Mouse (Mus musculus) CD4-positive, CD25-positive, alpha-beta regulatory T cell, adult 9 weeks (primary cell): ENCODE measurements around the gene Adra2b. TPM values are rescaled to one million over a fixed set of nuclear protein-coding genes. Genes with fewer than 3 reads are reported as not detected.

Experiments
- polyA plus RNA-seq: library from polyadenylated mRNA; unstranded; fragments of 100-300 nt; shearing (Covaris generic); gene quantifications from one replicate; pipeline ENCODE4 v1.2.1, GENCODE M21; 2017

The Adra2b gene
- not detected for polyA plus RNA-seq

GRCm38 (mm10) chr2:127362459-127363281, at the start of gene Adra2b:
Gene Adra2b (plus strand): TSS chr2:127363208.

GRCm38 (mm10) chr2:127335767-127336496, 27.1 kb upstream of the Adra2b start, which contains the start of gene Dusp2:
Gene Dusp2 (plus strand): TSS chr2:127336159.

GRCm38 (mm10) chr2:127338416-127338815, 24.6 kb upstream of the Adra2b start, which contains the start of gene Astl:
Gene Astl (plus strand): TSS chr2:127338639.

Other genes starting within 250 kb of the Adra2b start
- gene Ncaph, start 229.3 kb upstream of the Adra2b start, polyA plus RNA-seq: 6.7 TPM
- 8.7 TPM for gene Itpripl1, start 219.8 kb upstream of the Adra2b start, polyA plus RNA-seq
- gene 1810024B03Rik, start 154.9 kb upstream of the Adra2b start, polyA plus RNA-seq: 1.4 TPM
- 129 TPM for gene Snrnp200, start 154.8 kb upstream of the Adra2b start, polyA plus RNA-seq
- gene Ciao1, start 115.4 kb upstream of the Adra2b start, polyA plus RNA-seq: 119 TPM
- gene Tmem127, start 115.3 kb upstream of the Adra2b start, polyA plus RNA-seq: 23.9 TPM
- gene Stard7, start 93.0 kb upstream of the Adra2b start, polyA plus RNA-seq: 28.4 TPM
- 16.4 TPM for gene Dusp2, start 27.0 kb upstream of the Adra2b start, polyA plus RNA-seq
- 0.33 TPM for gene Astl, start 24.6 kb upstream of the Adra2b start, polyA plus RNA-seq
- 0.37 TPM for gene Gpat2, start 62.0 kb downstream of the Adra2b start, polyA plus RNA-seq
- gene Fahd2a, start 81.4 kb downstream of the Adra2b start, polyA plus RNA-seq: 40.3 TPM
- gene Kcnip3, start 158.9 kb downstream of the Adra2b start, polyA plus RNA-seq: 0.67 TPM
- not detected for gene Prom2, start 178.3 kb downstream of the Adra2b start, polyA plus RNA-seq
- gene Zfp661, start 223.9 kb downstream of the Adra2b start, polyA plus RNA-seq: 5.0 TPM
- 166 TPM for gene Mrps5, start 224.0 kb downstream of the Adra2b start, polyA plus RNA-seq